Mouse (Mus musculus) lung, postnatal 4 days (tissue): Measurements from ENCODE around the gene Fgfr2.

Source experiments
- DNase-seq, 2 experiments: peaks; one replicate each; pipeline ENCODE4 v3.0.0; 2021

The Fgfr2 gene

DNA sequence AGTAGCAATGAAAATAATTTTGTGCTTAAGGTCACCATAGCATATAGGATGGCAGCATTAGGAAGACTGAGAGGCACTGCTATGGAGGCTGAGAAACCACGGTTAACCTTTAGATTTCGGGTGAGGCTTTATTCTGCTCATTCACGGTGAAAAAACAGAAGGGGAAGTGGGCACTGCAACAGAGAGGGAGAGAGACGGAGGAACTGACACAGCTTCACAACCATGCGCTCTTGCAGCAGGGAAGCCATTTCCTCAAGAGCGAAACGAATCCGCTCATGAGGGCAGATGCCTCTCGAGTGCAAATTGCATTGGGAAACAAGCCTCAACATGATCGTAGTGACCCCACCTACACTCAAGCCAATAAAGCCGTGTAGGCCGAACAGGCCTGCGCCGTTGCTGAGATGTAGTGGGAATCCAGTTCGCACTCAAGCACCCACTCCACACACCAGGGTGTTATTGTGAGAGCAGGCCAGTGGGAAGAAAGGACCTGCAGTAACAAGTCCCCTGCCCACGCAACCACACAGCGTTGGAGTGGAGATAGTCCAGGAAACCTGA, 2275.9 kb downstream of the Fgfr2 start:
- DNase-seq, result peak; percentile 37 to 46

DNA sequence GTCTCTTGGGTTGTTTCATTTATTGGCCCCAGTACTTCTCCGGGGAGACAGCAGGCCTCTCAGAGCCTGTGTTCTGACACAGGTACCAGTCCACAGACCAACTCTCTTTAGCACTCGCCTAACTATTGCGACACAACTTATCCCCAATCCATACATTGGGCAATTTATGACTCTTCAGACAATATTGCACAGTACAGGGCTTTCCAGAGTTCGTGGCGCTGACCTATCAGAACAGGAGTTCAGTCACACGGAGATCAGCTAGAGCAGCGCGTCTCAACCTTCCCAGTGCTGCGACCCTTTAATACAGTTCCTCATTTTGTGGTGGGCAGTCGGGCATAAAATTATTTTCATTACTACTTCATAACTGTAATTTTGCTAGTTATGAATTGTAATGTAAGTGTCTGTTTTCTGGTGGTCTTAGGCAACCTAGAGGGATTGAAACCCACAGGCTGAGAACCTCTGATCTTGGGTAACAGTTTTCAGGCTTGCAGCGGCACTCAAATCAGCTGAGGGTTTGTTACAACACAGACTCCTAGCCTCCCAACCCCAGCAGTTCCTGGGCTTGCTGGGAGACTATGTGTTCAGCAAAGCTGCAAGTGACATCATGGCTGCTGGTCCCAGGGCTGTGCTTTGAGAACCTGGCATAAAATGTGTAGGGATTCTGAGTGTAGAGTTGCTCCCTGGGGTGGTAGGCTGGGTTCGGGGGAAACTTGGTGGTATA, 2283.6 kb downstream of the Fgfr2 start:
- DNase-seq, result no peak

DNA sequence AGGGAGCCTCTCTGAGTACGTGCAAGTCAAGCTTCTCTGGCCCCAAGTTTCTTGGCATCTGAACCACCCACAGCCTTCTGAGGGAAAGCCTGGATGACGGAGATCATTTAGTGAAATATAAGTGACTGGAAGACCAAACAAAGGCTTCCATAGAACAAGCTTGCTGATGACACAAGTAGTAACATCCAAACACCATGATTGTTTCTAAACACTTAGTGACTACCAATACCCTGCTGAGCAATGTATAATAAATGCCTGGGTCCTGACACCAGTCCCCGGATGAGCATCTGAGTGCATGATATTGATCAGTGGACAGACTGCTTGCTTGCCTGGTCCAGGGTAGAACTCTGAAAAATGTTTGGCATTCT, 2284.5 kb downstream of the Fgfr2 start:
- no peak for DNase-seq

DNA sequence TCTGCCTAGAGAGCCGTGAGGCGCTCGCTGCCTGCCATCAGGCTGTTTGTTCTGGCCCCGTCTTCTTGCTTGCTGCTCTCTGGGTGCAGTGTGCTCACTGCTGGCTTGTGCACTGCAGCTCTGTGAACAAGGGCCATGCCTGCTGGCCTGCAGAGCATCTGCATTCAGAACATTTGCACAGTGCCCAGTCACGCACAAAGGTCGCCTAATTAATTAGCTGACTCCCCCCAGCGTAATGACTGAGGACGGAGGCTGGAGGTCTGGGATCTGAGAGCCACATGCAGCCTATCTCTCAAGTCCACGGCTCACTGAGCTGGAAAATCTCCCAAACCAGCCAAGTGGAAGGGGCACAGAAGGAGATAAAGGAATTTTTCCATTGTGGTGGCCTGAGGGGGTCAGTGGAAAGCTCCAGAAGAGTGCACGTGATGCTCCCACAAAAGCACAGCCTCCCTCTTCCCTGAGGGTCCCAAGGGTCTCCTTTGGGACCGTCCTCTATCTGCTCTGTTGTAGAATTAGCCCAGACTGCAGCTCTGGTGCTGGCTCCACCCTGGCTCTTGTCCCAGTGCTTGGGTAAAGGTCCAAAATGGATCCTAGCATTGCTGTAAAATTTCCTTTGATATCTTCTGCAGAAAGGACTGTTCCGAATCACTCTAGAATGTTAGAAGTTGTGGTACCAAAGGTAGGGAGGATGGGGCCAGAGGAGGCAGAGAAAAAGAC, 2285.1 kb downstream of the Fgfr2 start:
- peak in 1 of 2 experiments; percentile 34 for DNase-seq

DNA sequence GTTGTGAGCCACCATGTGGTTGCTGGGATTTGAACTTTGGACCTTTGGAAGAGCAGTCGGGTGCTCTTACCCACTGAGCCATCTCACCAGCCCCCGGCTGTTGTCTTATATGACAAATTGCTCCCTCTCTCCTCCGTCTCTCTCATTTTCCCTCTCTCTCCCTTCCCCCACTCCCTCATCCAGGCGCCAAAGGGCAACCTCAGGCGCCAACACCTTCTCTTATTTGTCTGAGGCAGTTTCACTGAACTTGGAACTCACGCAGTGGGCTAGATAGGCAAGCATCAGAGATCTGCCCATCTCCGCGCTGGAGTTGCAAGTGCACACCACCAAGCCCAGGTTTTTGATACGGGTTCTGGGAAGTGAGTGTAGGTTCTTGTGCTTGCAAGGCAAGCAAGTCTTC, 2287.1 kb downstream of the Fgfr2 start:
- DNase-seq, result no peak

DNA sequence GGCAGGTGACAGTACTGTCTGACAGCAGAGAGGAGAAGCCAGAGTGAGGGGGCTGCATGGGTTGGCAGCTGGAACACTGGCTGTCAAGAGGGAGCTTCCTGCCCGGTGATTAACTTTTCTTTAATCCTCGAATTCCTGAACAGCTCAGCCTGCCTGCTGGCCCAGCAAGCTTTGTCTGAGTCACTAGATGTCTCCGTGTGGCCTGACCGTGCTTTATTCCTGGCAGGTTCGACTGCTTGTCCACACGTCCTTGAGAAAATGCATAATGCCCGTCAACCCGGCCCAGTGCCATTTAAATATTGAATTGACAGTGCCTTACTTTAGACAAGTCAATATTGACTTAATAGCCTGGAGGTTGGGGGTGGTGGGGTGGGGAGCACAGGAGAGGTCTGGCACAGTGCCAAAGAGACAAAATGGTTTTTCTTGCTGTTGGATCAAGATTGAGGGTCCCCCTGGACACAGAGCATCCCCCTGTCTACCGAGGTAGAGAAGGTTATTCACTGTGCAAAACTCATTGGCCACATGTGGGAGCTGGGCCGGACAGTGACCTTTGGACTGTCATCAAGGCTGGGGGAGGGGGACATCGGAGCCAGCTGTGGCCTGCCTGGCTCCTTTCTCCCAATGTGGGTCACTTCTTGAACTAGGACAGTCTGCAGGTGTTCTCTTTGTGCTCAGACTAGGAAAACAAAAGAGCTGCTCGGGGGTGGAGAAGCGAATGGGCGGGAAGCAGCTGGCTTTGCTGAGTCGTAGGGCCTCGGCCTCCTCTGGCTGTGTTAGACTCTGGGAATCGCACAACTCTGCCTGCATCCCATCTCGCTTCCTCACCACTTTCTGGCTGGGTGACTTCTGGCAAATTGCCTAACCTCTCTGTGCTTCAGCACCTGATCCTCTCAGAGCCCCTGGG, 2287.9 kb downstream of the Fgfr2 start:
- DNase-seq, result peak in 1 of 2 experiments; percentile 44

DNA sequence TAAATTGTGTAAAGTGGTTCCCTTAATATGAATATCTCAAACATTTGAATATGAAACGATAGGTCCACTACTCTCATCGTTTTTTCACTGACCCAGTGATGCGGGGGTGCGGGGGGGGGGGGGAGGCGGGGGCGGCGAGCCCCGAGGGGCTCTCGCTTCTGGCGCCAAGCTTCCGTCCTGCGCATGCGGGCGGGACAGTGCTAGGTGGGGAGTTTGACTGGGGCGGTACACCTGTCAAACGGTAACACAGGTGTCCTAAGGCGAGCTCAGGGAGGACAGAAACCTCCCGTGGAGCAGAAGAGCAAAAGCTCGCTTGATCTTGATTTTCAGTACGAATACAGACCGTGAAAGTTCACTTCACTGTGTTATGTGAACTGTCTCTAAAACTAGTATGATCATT, 2288.9 kb downstream of the Fgfr2 start:
- no peak for DNase-seq

DNA sequence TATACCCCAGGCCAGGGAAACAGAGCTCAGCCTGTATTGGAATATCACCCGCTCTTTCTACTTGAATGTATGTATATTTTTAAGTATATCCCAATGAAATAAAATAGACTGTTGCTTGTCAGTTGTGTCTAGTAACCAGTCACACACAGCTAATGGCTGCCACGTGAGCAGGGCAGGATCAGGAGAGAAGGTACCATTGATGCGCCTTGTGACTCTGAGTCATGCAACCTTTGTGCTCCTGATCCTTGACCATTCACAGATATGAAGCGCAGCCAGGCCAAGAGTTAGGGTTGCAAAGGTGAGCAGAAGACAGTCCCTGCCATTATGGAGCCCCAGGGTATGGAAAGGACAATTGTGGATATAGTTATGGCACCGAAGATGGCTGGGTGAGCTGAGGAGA, 2291.6 kb downstream of the Fgfr2 start:
- DNase-seq, result no peak

DNA sequence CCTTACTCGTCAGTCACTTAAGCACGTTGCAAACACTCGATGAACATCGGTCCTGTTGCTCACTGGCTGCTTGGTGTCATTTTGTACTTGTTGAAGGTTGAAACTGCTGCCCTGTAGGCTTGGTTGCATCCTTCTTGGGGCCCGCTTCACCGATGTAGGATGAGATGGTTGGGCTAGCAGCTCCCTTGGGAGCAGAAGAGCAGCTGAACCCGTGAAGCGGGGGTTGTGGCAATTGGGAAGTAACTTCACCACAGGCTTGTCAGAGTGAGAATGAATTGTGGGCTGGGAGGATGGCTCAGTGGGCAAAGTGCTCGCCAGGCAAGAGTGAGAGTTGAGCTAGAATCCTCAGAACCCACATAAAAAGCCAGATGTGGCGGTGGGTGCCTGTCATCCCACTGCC, 2294.7 kb downstream of the Fgfr2 start:
- no peak for DNase-seq

DNA sequence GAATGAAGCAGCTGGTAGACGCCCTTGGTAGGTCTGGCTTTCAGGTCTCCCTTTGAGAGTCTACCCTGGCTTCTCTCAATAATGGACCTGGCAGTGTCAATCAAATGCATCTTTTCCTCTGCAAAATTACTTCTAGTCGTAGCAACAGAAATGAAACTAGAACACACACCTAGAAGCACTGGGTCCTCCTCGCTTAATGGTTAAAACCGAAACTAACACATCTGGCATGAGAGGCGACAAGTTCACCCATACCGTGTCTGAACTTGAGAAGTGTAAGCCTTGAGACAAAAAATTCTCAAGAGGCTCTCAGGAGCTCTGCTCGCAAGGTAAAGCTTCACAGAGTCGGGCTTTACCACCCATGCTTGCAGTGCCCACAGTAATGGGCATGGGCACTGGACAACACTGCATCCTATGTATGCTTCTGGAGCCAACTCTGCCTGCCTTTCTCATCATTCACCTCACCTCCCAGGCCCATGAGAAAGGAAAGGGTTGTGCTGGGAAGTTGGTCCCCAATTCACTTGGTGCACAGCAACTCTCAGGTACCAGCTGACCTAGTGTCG, 2295.2 kb downstream of the Fgfr2 start:
- no peak for DNase-seq

DNA sequence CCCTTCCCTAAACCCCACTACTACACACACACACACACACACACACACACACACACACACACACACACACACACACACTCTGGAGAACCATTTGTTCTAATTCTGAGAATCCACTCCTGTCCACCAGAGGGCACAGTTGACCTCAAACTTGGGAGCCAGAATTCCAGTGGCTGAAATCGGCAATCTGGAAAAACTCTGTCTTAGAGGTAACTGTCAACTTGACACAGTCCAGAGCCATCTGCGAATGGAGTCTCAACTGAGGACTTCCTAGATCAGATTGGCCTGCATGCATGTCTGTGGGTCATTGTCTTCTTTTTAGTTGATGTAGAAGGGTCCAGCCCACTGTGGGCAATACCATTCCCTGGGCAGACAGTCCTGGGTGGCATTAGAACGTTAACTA, 2295.7 kb downstream of the Fgfr2 start:
- peak in 1 of 2 experiments; percentile 73 for DNase-seq

DNA sequence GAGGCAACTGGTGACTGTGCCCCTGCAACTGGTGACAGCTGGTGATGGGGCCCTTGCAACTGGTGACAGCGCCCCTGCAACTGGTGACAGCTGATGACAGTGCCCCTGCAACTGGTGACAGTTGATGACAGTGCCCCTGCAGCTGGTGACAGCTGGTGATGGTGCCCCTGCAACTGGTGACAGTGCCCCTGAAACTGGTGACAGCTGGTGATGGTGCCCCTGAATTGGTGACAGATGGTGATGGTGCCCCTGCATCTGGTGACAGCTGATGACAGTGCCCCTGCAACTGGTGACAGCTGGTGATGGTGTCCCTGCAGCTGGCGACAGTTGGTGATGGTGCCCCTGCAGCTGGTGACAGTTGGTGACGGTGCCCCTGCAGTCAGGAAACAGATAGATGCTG, 2296.8 kb downstream of the Fgfr2 start:
- DNase-seq, result no peak

DNA sequence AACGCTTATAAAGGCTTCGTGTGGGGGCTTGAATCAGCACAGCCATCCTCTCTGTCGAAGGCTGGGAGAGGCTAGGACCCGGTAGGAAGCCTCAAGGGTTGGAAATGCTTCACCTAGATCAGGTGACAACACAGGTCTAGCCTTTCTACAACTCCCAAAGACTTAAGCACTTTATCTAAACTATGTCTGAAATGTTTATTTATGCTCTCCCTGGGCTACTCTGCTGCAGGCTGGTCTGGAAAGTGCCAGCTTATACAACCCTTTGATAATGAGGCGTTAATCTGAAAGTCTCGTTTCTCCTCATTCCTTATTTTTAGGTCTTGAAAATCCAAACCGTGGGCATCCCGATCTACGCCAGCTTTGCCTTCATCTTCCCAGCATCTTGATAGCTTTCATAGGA, 2299.2 kb downstream of the Fgfr2 start:
- DNase-seq, result no peak

DNA sequence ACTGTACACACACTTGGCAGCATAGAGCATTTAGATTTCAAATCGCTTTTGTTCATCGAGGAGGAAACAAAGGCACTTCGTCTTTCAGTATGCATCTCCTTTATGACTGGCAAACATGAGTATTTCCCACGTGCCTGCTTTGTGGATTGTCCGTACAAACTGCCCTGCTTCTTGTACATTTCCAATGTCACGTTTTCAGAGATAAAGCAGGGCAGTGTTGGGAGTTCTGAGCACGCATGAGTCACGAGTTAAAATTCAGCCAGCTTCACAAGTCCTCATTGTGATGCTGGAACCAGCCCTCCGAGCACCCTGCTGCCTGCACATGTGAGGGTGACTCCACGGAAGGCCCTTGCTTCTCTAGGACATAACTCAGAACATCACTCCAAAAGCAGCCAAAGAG, 2303.5 kb downstream of the Fgfr2 start:
- no peak for DNase-seq

DNA sequence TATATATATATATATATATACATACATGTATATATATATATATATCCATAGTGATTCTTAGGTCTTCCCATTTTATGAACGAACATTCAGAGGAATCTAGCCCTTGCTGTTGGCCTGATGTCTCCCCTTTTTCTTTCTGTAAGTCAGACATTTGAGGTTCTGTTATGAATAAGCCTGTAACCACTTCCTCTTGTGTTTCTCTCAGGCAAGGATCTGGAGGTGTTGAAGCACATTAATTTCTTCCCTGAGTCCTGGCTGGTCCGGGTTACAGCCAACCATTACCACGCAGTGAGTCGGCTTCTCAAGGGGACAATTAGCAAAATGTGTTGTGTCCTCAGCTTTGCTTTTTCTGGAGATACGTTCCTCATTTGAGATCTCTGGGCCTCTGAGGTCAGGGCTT, 2304.3 kb downstream of the Fgfr2 start:
- DNase-seq, result no peak

DNA sequence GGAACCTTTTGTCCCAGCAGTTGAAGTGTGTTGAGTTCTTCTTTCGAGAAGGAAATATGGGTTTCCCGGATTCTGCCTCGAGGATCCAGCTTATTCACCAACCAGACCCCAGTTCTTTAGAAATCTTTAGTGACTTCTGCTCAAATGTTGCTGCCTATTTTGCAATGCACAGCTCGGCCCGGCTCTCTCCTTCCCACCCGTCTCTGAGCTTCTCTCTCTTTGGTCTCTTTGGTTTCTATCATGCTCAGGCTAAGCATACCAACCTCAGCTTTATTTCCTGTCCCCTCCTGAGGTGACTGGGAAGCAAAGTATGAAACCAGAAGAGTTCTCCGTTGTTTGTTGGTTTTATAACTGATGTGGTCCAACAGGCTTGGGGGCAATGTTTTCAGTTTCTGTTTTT, 2306.9 kb downstream of the Fgfr2 start:
- no peak for DNase-seq

DNA sequence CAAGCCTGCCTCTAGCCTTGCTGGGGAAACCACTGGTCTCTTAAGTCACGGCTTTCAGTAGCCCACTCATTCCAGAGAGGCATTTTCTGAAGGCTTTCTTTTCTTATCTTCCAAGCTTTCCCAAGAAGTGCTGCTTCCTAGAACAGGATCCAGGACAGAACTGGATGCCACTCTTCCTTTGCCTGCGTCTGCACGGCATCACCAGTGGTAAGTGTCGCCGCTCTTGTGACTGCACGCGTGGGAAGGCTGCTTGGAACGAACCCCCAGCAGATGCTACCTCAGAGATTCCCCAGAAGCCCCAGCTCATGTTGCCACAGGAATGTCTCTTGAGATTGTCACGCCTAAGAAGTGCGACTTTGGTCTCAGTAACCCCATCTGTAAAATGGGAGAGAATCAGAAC, 2307.5 kb downstream of the Fgfr2 start:
- no peak for DNase-seq

DNA sequence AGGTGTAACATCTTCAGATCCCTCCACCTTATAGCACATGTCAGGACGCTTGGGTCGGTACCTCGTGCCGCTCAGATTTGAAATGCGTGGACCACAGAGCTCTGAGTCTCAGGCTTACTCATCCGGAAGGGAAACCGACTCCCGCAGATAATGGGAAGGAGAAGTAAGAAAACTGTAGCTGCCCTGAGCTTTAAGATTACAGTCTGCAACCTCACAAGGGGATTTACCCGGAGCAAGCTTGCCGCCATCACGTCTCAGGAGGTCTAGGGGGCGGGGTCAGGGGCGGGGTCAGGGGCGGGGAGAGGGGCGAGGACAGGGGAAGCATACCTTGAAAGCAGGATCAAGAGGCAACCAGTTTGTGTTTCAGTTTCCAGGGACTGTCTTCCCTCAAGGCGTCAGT, 2310.7 kb downstream of the Fgfr2 start:
- DNase-seq, result no peak

DNA sequence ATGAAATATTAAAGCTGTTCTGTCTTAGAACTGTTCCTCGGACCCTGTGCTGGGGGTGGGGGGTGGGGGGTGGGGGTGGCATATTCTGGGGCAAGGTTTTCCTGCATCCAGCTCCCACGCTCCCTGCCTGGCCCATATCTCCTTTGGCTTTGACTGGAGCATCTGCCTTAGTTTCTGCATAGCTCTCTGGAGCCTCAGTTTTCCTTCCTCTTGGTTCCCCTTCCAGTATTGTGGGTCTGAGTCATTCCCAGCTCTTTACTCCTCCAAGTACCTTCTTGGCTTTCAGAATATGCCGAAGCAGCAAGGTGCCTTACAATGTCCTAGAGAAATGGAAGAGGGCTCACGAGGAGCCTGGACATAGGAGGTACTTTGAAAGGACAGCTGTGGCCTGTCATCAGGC, 2312.9 kb downstream of the Fgfr2 start:
- DNase-seq, result no peak

DNA sequence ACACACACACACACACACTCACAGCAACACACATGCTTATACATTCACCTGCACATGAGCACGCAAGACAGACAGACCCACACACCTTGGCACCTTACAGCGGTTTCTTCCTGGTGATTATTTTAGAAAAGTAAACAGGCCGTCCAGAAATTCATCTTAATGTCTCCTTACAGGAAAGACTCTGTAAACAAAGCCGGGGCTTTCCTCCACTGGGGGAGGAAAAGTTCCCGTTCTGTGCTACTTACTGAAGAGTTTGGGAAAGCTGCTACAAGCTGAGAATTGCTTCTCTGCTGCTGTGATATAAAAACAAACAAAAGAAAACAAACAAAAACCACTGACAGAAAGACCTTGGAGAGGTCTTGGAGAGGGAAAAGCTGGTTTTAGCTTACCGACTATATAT, 2314.5 kb downstream of the Fgfr2 start:
- DNase-seq, result no peak

DNA sequence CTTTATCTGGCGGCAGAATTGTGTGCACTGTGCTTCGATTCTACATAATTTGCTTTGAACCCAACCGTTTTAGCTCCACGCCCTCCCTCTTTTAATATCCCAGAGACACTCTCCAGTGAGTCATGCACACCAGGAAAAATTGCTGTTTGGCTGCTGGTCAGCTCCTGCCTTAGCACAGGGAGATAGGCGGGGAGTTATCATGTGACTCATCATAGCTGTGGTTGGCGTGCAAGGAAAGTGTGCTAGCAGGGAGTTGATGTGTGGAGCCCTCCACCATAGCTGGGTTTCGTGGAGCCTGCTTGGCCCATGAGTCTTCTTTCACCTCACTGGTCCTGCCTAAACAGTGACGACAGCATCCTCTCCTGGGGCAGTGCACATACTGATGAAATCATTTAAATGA, 2315.4 kb downstream of the Fgfr2 start:
- peak; percentile 34 to 48 for DNase-seq

DNA sequence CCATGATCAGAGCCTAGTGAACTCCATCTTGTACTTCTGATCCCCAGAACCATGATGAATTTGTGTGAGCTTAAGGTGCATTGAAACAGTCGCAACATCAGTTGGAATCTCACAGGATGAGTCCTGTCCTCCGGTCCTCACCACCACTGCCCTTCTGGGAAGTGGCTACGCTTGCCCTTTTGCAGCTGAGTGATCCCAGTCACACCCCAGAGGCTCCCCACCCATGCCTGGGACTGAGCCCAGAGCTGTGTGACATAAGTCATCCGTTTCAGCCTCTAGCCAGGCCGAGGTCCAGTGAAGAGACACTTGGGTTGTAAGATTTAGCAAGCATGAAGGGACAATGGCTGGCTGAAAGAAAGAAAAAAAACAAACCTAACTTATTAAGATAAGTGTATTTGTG, 2318.2 kb downstream of the Fgfr2 start:
- DNase-seq, result no peak

DNA sequence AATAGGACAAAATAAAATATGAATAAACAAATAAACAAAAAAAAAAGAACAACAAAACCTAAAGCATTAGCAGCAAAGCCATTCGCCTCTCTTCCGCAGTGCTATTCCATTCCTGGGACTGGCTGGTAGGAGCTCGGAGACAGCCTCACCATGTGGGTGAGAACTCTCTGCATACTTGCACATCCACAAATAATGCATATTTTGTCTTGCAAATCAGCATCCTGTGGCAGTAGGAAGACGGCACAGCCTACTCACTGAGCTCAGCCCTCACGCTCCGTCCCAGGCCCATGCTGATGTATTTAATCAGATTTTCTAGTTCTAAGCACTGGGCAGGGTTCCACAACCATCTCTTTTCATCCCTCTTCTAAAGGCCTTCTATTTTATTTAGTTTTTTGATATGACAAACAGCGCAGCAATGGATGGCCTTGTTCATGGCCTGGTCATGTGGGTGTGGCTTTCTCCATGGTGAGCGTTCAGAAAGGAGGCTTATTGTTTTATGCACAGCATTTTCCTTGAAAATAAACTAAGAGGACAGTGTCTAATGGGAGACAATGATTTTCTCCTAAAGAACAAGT, 2319.8 kb downstream of the Fgfr2 start:
- DNase-seq, result no peak
